Mouse (Mus musculus) embryo, embryonic 10.5 days (tissue): Measurements from ENCODE around the gene Ociad1.
"Not testable (repeated sequence)": the region's sequence is repeated elsewhere in the genome, so short reads cannot be mapped to it uniquely, and the experiment has no call there.

Experiments used
- DNase-seq: peaks from one replicate; pipeline ENCODE4 v3.0.0-alpha.2; 2015; ENCODE audit warnings: low spot score

Gene Ociad1

GRCm38 (mm10) chr5:73285470-73285978, 7.1 kb upstream of the Ociad1 start:
- DNase-seq, result no peak

- no peak for DNase-seq
These were observed 6.0 kb upstream of the Ociad1 start for GRCm38 (mm10) chr5:73286603-73287002.

- DNase-seq, result no peak
These were observed 2.7 kb upstream of the Ociad1 start for GRCm38 (mm10) chr5:73289900-73290299.

GRCm38 (mm10) chr5:73293458-73293827, 859 bp downstream of the Ociad1 start:
- DNase-seq, result no peak

- DNase-seq, result no peak
These were observed 2.4 kb downstream of the Ociad1 start for GRCm38 (mm10) chr5:73295016-73295415.

- DNase-seq, result no peak
These were observed 3.3 kb downstream of the Ociad1 start for GRCm38 (mm10) chr5:73295916-73296315.

GRCm38 (mm10) chr5:73301601-73302307, 9.2 kb downstream of the Ociad1 start:
- no peak for DNase-seq

- DNase-seq, result no peak
These were observed 11.9 kb downstream of the Ociad1 start for GRCm38 (mm10) chr5:73304507-73304906.

GRCm38 (mm10) chr5:73306486-73306885, 13.9 kb downstream of the Ociad1 start:
- no peak for DNase-seq

- no peak for DNase-seq
These were observed 14.7 kb downstream of the Ociad1 start for GRCm38 (mm10) chr5:73307297-73307696.

- DNase-seq, result no peak
These were observed 16.9 kb downstream of the Ociad1 start for GRCm38 (mm10) chr5:73309496-73309895.

- DNase-seq, result no peak
These were observed 17.8 kb downstream of the Ociad1 start for GRCm38 (mm10) chr5:73310401-73310800.

GRCm38 (mm10) chr5:73311458-73311857, 18.9 kb downstream of the Ociad1 start:
- DNase-seq, result no peak

- DNase-seq, result no peak
These were observed 21.0 kb downstream of the Ociad1 start for GRCm38 (mm10) chr5:73313591-73313990.

GRCm38 (mm10) chr5:73314654-73315053, 22.1 kb downstream of the Ociad1 start:
- DNase-seq, result no peak

- DNase-seq, result no peak
These were observed 26.7 kb downstream of the Ociad1 start for GRCm38 (mm10) chr5:73319306-73319705.

- not testable (repeated sequence) for DNase-seq
These were observed 30.1 kb downstream of the Ociad1 start for GRCm38 (mm10) chr5:73322684-73323083.

- DNase-seq, result no peak
These were observed 31.0 kb downstream of the Ociad1 start for GRCm38 (mm10) chr5:73323602-73324001.

- DNase-seq, result no peak
These were observed 32.1 kb downstream of the Ociad1 start for GRCm38 (mm10) chr5:73324526-73325170.

- peak; percentile 30 for DNase-seq
These were observed 38.4 kb downstream of the Ociad1 start for GRCm38 (mm10) chr5:73331002-73331401.

- no peak for DNase-seq
These were observed 43.9 kb downstream of the Ociad1 start for GRCm38 (mm10) chr5:73336448-73336847.

- DNase-seq, result peak; percentile 60
These were observed 45.6 kb downstream of the Ociad1 start for GRCm38 (mm10) chr5:73337961-73338831.

GRCm38 (mm10) chr5:73338832-73339163, 46.2 kb downstream of the Ociad1 start:
- no peak for DNase-seq
